In genomic region chr17:17848988-17849387, GRCm38 (mm10) we compare ENCODE assay signal across 22 mouse cellular contexts. TPM values are rescaled to one million over a fixed set of nuclear protein-coding genes. Genes with fewer than 3 reads are reported as not detected.
"Had no signal": no experiment of that assay in that cellular context is flagged by ENCODE, and none has a peak within 500 bp of the region (broad histone marks: within the 10 kb centered on the region; RNA-seq: fewer than 3 reads in every experiment).

No protein-coding gene starts in this region.

- H3K9ac ChIP-seq: intestine, embryonic 15.5 days; kidney, embryonic 15.5 days; neural tube, embryonic 13.5 days had no signal

- ATAC-seq: lung, postnatal 0 days had no signal

- H3K4me3 ChIP-seq: intestine, embryonic 15.5 days; kidney, embryonic 15.5 days; limb, embryonic 10.5 days had no signal

- DNase-seq: kidney, adult 2 months; kidney, postnatal 14 days; lung, adult 2 months; lung, postnatal 36 days; right cerebral cortex, postnatal 14 days; thymus, adult 2 months; thymus, postnatal 25 days had no signal

- H3K4me2 ChIP-seq: intestine, embryonic 15.5 days; midbrain, embryonic 11.5 days had no signal

- H3K4me1 ChIP-seq: intestine, embryonic 15.5 days had no signal

- H3K36me3 ChIP-seq: intestine, embryonic 15.5 days; neural tube, embryonic 13.5 days had no signal

- H3K27ac ChIP-seq: intestine, embryonic 15.5 days; kidney, embryonic 15.5 days; left cerebral cortex, adult 2 months; limb, embryonic 10.5 days; neural tube, embryonic 13.5 days had no signal

- H3K9me3 ChIP-seq: intestine, embryonic 15.5 days; kidney, embryonic 15.5 days; limb, embryonic 10.5 days; neural tube, embryonic 13.5 days had no signal

RNA-seq across cellular contexts. Expression of gene Has1, which starts 6.0 kb away (rescaled TPM):
- total RNA-seq: megakaryocyte, adult 5-6 weeks had no signal
- polyA plus RNA-seq: testis, adult 2 months had no signal

RNA-seq across cellular contexts. Expression of gene Fpr1, which starts 34.8 kb away (rescaled TPM):
- total RNA-seq: layer of hippocampus, postnatal 25 days; left cerebral cortex, adult 2 months; left cerebral cortex, postnatal 14 days had no signal
- polyA plus RNA-seq: kidney, adult 2 months; limb, embryonic 10.5 days; midbrain, embryonic 11.5 days; testis, adult 2 months had no signal

RNA-seq across cellular contexts. Expression of gene Fpr2, which starts 38.6 kb away (rescaled TPM):
- total RNA-seq: layer of hippocampus, postnatal 25 days; left cerebral cortex, adult 2 months; left cerebral cortex, postnatal 14 days had no signal
- polyA plus RNA-seq: midbrain, embryonic 11.5 days; stomach, embryonic 14.5 days; testis, adult 2 months had no signal

RNA-seq across cellular contexts. Expression of gene Fpr3, which starts 38.7 kb away (rescaled TPM):
- total RNA-seq: layer of hippocampus, postnatal 25 days; left cerebral cortex, adult 2 months; left cerebral cortex, postnatal 14 days; megakaryocyte, adult 5-6 weeks had no signal
- polyA plus RNA-seq: intestine, embryonic 15.5 days; kidney, adult 2 months; kidney, embryonic 15.5 days; limb, embryonic 10.5 days; limb, embryonic 14.5 days; lung, adult 2 months; lung, postnatal 0 days; midbrain, embryonic 11.5 days; midbrain, embryonic 16.5 days; neural tube, embryonic 13.5 days; stomach, embryonic 14.5 days; testis, adult 2 months; thymus, adult 2 months; urinary bladder, adult 2 months had no signal
